Mouse (Mus musculus) ES-E14 (cell line): ENCODE data around the gene Glra4. TPM values are rescaled to one million over a fixed set of nuclear protein-coding genes. Genes with fewer than 3 reads are reported as not detected.

Experiments used
- DNase-seq: peaks from one replicate; pipeline ENCODE4 v3.0.0-alpha.2; 2013; ENCODE audit warnings: low read depth, low spot score
- H3K27ac ChIP-seq: 2 replicates; pipeline ENCODE4 v1.5.1; 2012; ENCODE audit warnings: low read depth, mild to moderate bottlenecking, low read length, moderate library complexity, mixed read lengths; ENCODE audit not compliant: poor library complexity, insufficient read depth, severe bottlenecking
- H3K36me3 ChIP-seq: 2 replicates; pipeline ENCODE4 v1.6.1; 2012; ENCODE audit warnings: mild to moderate bottlenecking, low read length, moderate library complexity, mixed read lengths; ENCODE audit not compliant: control insufficient read depth, poor library complexity, insufficient read depth, severe bottlenecking
- H3K4me1 ChIP-seq, 2 experiments: fragments of 150-350 bp in 1 of 2; sonication (generic) in 1 of 2; 2 replicates each; pipeline ENCODE4 v1.6.1; 2012; ENCODE audit warnings: low read length in 2 of 2, mild to moderate bottlenecking in 1 of 2, mixed read lengths in 1 of 2; ENCODE audit not compliant: control insufficient read depth in 2 of 2, insufficient read depth in 2 of 2, poor library complexity in 1 of 2
- H3K4me3 ChIP-seq, 2 experiments: fragments of 150-350 bp in 1 of 2; sonication (generic) in 1 of 2; 2 replicates each; pipeline ENCODE4 v1.5.1; 2012; ENCODE audit warnings: low read length in 2 of 2, low read depth in 1 of 2, mild to moderate bottlenecking in 1 of 2, mixed read lengths in 1 of 2; ENCODE audit not compliant: insufficient read depth in 1 of 2, poor library complexity in 1 of 2, severe bottlenecking in 1 of 2
- H3K9ac ChIP-seq: 2 replicates; pipeline ENCODE4 v1.6.1; 2012; ENCODE audit warnings: low read depth, mild to moderate bottlenecking, low read length, mixed read lengths; ENCODE audit not compliant: poor library complexity, insufficient read depth, severe bottlenecking
- H3K9me3 ChIP-seq: fragments of 150-350 bp; sonication (generic); 2 replicates; pipeline ENCODE4 v1.6.1; 2012; ENCODE audit warnings: low read depth, mild to moderate bottlenecking, low read length; ENCODE audit not compliant: control insufficient read depth, insufficient read depth
- CHD2 ChIP-seq: IDR thresholded peaks from 2 replicates; pipeline ENCODE4 v1.6.1; 2014; ENCODE audit warnings: mild to moderate bottlenecking, low read depth, low read length, inconsistent platforms
- HCFC1 ChIP-seq: IDR thresholded peaks from 2 replicates; pipeline ENCODE4 v1.6.1; 2012; ENCODE audit warnings: low read length, inconsistent platforms, borderline replicate concordance; ENCODE audit not compliant: insufficient read depth
- MAFK ChIP-seq: IDR thresholded peaks from 2 replicates; pipeline ENCODE4 v1.6.1; 2014; ENCODE audit warnings: mild to moderate bottlenecking, low read depth, low read length, inconsistent platforms; ENCODE audit not compliant: insufficient read depth
- ZC3H11A ChIP-seq: IDR thresholded peaks from 2 replicates; pipeline ENCODE4 v1.6.1; 2012; ENCODE audit warnings: low read depth, mild to moderate bottlenecking, inconsistent platforms, low read length, borderline replicate concordance
- ZNF384 ChIP-seq: IDR thresholded peaks from 2 replicates; pipeline ENCODE4 v1.6.1; 2012; ENCODE audit warnings: low read depth, low read length, inconsistent platforms
- in situ Hi-C, 2 experiments: fragments of 600-800 bp; cut with MboI; formaldehyde crosslinking; loops; one replicate each; pipeline ENCODE4 v1.15.1; 2025; ENCODE audit warnings: low sequenced_read_pairs in 2 of 2, inconsistent platforms in 1 of 2; ENCODE audit not compliant: unreplicated experiment in 2 of 2
- total RNA-seq: library from RNA; depleted of rRNA; stranded (reverse); fragments of 300-350 nt; gene quantifications from 2 replicates; pipeline ENCODE4 v1.2.3, GENCODE M21; 2012

Gene Glra4
- total RNA-seq, 1 experiment, result not detected

GRCm38 (mm10) chrX:136743459-136743858, 36.5 kb downstream of the Glra4 start, which contains the start of gene Morf4l2:
Morf4l2 (minus strand) TSS chrX:136743690.
- Histone ChIP-seq H3K36me3 (peaks cover 3% of the 10 kb centered on the region), H3K9ac (peak within 1 kb of the TSS; percentile 96; the same call in 1 of the 2 replicates), H3K9me3 (no peaks in the 10 kb centered on the region), H3K4me1 (0 out of 4 replicates have a peak, but pooled peaks cover 0 to 1% of the 10 kb centered on the region in 2 experiments), H3K27ac (peak within 1 kb of the TSS; percentile 91; the same call in 1 of the 2 replicates), H3K4me3 (peak within 1 kb of the TSS; percentile 82 to 89)
- in situ Hi-C loops, result no loop called here
- TF ChIP-seq MAFK, result 0 out of 2 replicates have a peak, but pooled peaks have one; percentile 6
- no peak for TF ChIP-seq CHD2
- TF ChIP-seq HCFC1, result no peak
- TF ChIP-seq ZC3H11A, result no peak
- no peak for TF ChIP-seq ZNF384
- DNase-seq, result no peak

GRCm38 (mm10) chrX:136742661-136743103, 37.3 kb downstream of the Glra4 start:
- no peaks in the 10 kb centered on the region for H3K9me3 ChIP-seq
- H3K4me1 ChIP-seq, result 0 out of 4 replicates have a peak, but pooled peaks cover 0 to 1% of the 10 kb centered on the region in 2 experiments
- in situ Hi-C loops, result no loop called here
- TF ChIP-seq ZC3H11A (no peak), ZNF384 (0 out of 2 replicates have a peak, but pooled peaks have one; percentile 50)
- H3K36me3 ChIP-seq, result peaks cover 3% of the 10 kb centered on the region
- peak overlapping the region; percentile 82 to 89 for H3K4me3 ChIP-seq
- peak overlapping the region; percentile 96; the same call in 1 of the 2 replicates for H3K9ac ChIP-seq
- peak overlapping the region; percentile 91; the same call in 1 of the 2 replicates for H3K27ac ChIP-seq
- DNase-seq, result no peak

GRCm38 (mm10) chrX:136742241-136742640, 37.7 kb downstream of the Glra4 start:
- DNase-seq, result no peak
- 0 out of 4 replicates have a peak, but pooled peaks cover 0 to 1% of the 10 kb centered on the region in 2 experiments for H3K4me1 ChIP-seq
- no peaks in the 10 kb centered on the region for H3K9me3 ChIP-seq
- H3K9ac ChIP-seq, result peak overlapping the region; percentile 96
- H3K4me3 ChIP-seq, result peak overlapping the region; percentile 82 to 89
- H3K36me3 ChIP-seq, result peaks cover 3% of the 10 kb centered on the region
- H3K27ac ChIP-seq, result peak overlapping the region; percentile 91
- TF ChIP-seq CHD2 (no peak), ZC3H11A (no peak), HCFC1 (no peak), MAFK (no peak), ZNF384 (no peak)
- in situ Hi-C loops, result no loop called here

- TF ChIP-seq HCFC1, result no peak
- TF ChIP-seq MAFK, result no peak
- TF ChIP-seq CHD2, result no peak
- TF ChIP-seq ZNF384, result peak; percentile 75
- no peak for TF ChIP-seq ZC3H11A
These were observed 38.2 kb downstream of the Glra4 start for GRCm38 (mm10) chrX:136741651-136742201.

More at GRCm38 (mm10) chrX:136741651-136742201, 38.2 kb downstream of the Glra4 start:
- Histone ChIP-seq H3K4me3 (peak overlapping the region; percentile 82 to 89), H3K27ac (peak overlapping the region; percentile 91), H3K9ac (peak overlapping the region; percentile 96), H3K4me1 (0 out of 4 replicates have a peak, but pooled peaks cover 0 to 1% of the 10 kb centered on the region in 2 experiments), H3K9me3 (no peaks in the 10 kb centered on the region), H3K36me3 (peaks cover 3% of the 10 kb centered on the region)
- in situ Hi-C loops, result no loop called here
- DNase-seq, result no peak
